Mouse (Mus musculus): ENCODE data around the gene Alox12b.

Gene Alox12b

DNA sequence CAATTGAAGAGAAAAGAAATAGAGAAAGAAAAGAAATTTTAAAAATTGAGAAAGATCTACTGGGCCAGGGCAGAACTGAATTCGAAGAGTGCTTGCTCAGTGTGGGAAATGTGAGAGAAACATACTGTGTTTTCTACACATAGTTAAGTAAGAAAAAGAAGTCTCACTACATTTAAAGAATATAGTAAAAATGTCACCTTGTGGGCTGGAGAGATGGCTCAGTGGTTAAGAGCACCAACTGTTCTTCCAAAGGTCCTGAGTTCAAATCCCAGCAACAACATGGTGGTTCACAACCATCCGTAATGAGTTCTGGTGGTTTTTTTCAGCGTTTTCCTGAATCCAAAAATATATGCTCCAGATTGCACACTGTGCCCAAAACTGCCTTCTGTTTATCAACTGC is 21.7 kb downstream of the Alox12b start:
- no peak for DNase-seq

DNA sequence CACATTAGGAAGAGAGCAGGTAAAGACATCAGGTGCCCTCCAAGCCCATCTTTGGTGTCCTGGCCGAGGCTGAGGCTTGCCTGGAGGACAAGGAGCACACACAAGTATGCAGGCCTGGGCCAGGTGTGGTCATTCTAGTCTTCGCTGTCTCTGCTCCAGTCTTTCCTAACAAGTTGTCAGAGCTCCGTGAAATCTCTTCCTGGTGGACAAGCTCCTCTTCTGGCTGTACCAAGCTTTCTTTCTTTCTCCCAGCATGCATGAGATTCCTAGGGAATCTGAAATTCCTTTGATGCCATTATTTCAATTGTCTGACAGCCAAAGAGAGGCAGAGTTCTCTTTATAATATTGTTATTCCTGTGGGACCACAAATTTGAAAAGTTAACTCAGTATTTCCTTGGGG is 22.7 kb downstream of the Alox12b start:
- no peak for DNase-seq

DNA sequence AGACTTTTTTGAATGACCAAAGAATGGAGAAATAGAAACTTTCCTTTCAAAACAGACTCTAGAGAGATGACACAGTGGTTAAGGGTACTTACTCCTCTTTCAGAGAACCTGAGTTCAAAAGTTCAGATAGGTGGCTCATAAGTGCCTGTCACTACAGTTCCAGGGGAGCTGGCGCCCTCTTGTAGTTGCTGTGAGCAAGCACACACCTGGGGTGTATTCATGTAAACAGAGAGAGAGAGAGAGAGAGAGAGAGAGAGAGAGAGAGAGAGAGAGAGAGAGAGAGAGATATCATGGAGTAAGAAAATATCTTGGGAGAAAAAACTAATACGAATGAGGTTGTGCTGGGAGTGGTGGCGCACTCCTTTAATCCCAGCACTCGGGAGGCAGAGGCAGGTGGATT is 23.3 kb downstream of the Alox12b start:
- no peak for DNase-seq

- peak in 1 of 2 experiments; percentile 18 for DNase-seq
These were observed 28.2 kb downstream of the Alox12b start for GRCm38 (mm10) chr11:69185031-69185430.

GRCm38 (mm10) chr11:69185936-69186335 is 29.1 kb downstream of the Alox12b start:
- no peak for DNase-seq

- DNase-seq: peak; percentile 68 to 69
These were observed 36.1 kb downstream of the Alox12b start for GRCm38 (mm10) chr11:69192840-69193239.

DNA sequence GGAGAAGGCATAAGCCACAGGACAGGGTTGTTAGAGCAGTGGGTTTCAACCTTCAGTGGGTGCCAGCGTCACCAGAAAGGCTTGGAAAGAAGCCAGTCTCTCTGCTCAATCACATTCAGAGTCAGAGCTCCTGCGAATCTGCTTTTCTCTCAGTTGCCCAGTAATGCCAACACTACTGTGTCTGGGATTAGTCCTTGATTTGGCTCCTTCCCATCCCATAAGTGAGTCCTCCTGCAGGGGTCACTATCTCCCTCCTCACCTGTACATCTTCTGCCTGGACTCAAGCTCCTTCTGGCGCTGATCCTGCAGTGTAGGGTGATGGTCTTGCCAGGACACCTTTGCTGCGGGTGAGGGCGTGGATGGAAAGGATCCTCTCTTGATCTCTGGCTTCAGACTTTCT is 40.0 kb downstream of the Alox12b start:
- DNase-seq: peak; percentile 58 to 76

GRCm38 (mm10) chr11:69197194-69197593 is 40.4 kb downstream of the Alox12b start:
- peak; percentile 18 to 27 for DNase-seq

GRCm38 (mm10) chr11:69197743-69198142 is 41.0 kb downstream of the Alox12b start, which contains the start of gene Alox8:
TSS of gene Alox8 (minus strand) at chr11:69197843.
- DNase-seq: no peak

- no peak for DNase-seq
These were observed 42.5 kb downstream of the Alox12b start for GRCm38 (mm10) chr11:69199251-69199650.

- DNase-seq: no peak
These were observed 43.4 kb downstream of the Alox12b start for GRCm38 (mm10) chr11:69200231-69200630.

GRCm38 (mm10) chr11:69202469-69203230 is 45.9 kb downstream of the Alox12b start:
- no peak for DNase-seq

DNA sequence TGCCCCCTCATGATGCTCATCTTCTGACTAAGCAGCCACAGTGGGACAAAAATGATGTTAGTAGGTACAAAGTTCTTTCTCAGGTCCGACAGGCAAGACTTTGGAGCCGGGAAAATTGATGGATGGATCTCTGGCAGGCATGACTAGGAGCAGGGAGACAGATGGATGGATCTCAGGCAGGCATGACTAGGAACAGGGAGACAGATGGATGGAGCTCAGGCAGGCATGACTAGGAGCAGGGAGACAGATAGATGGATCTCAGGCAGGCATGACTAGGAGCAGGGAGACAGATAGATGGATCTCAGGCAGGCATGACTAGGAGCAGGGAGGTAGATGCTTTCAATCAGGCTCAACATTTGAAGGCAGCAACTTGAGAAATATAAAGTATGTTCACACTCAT is 54.6 kb downstream of the Alox12b start:
- DNase-seq: peak; percentile 74 to 77

- no peak for DNase-seq
These were observed 60.6 kb downstream of the Alox12b start for GRCm38 (mm10) chr11:69217411-69217810.

DNA sequence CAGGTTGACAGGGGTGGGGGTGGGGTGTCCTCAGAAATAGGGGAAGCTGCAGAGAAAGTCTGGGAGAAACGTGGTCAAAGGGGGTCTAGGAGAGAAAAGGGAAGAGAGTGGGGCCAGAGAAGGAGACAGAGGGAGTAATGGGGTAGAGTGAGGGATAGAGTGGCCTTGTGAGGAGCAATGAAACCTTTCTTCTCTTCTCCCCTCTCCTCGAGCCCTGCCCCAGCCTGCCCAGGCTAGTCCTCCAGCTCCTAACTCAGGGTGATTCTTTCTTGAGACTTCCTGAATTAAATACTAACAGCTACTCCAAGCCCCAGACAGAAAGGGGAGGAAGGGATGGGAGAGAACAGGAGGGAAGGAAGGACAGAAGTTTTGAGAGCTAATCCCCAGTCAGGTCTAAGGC is 61.9 kb downstream of the Alox12b start:
- no peak for DNase-seq

All from cerebellum, postnatal 14 days (tissue).